Comparison of ENCODE assay signal across 8 mouse cellular contexts in genomic region chrX:102644573-102644951, GRCm38 (mm10). TPM values are rescaled to one million over a fixed set of nuclear protein-coding genes. Genes with fewer than 3 reads are reported as not detected.
A peak's percentile ranks its signal among the peaks of the same experiment; 100 is the strongest.
DNase-seq lines count a peak whose midpoint lies in the region; ATAC-seq and TF ChIP-seq lines count a peak whose summit lies in the region.

No protein-coding gene starts in this region.

- no peaks in the 10 kb centered on the region for H3K27me3 ChIP-seq in kidney, adult 2 months (replicated peaks; ENCODE audit: control insufficient read depth, insufficient read depth, low read length)
- H3K27me3 ChIP-seq in intestine, postnatal 0 days (replicated peaks; ENCODE audit: control insufficient read depth, insufficient read depth, low read length), result no peaks in the 10 kb centered on the region; the same call in 1 of the 2 replicates
- peaks cover 16% of the 10 kb centered on the region for H3K27me3 ChIP-seq in midbrain, embryonic 11.5 days (ENCODE audit: control insufficient read depth, insufficient read depth, low read length)

- ATAC-seq in erythroid progenitor cell, adult 5-6 weeks (replicated peaks; ENCODE audit: low FRiP score, poor library complexity, severe bottlenecking), result peak; percentile 57; the same call in 1 of the 2 replicates
- ATAC-seq in intestine, postnatal 0 days, result no peak
- ATAC-seq in midbrain, embryonic 11.5 days (ENCODE audit: low FRiP score), result 0 out of 2 replicates have a peak, but pooled peaks have one; percentile 42

- peak overlapping the region; percentile 98 for H3K4me3 ChIP-seq in kidney, adult 2 months (ENCODE audit: insufficient read depth, low read depth, low read length)
- H3K4me3 ChIP-seq in intestine, postnatal 0 days (ENCODE audit: low read depth, low read length), result peak overlapping the region; percentile 58
- H3K4me3 ChIP-seq in midbrain, embryonic 11.5 days (ENCODE audit: low read depth, low read length), result peak overlapping the region; percentile 46

- no peaks in the 10 kb centered on the region for H3K4me1 ChIP-seq in kidney, adult 2 months (ENCODE audit: control insufficient read depth, insufficient read depth, low read length)
- H3K4me1 ChIP-seq in intestine, postnatal 0 days (replicated peaks; ENCODE audit: control insufficient read depth, insufficient read depth, low read length), result no peaks in the 10 kb centered on the region
- no peaks in the 10 kb centered on the region for H3K4me1 ChIP-seq in midbrain, embryonic 11.5 days (ENCODE audit: control insufficient read depth, insufficient read depth, low read length)

- peak overlapping the region; percentile 46; the same call in 1 of the 2 replicates for H3K9ac ChIP-seq in intestine, postnatal 0 days (ENCODE audit: low read depth, low read length)
- peak overlapping the region; percentile 61 for H3K9ac ChIP-seq in midbrain, embryonic 11.5 days (ENCODE audit: low read length)

- peak overlapping the region; percentile 91 for H3K27ac ChIP-seq in kidney, adult 2 months (ENCODE audit: insufficient read depth, low read depth, low read length)
- H3K27ac ChIP-seq in intestine, postnatal 0 days (ENCODE audit: low read depth, low read length), result no peak overlapping the region
- no peak overlapping the region for H3K27ac ChIP-seq in midbrain, embryonic 11.5 days (ENCODE audit: low read depth, low read length)

- H3K9me3 ChIP-seq in intestine, postnatal 0 days (ENCODE audit: control insufficient read depth), result no peaks in the 10 kb centered on the region
- H3K9me3 ChIP-seq in midbrain, embryonic 11.5 days (ENCODE audit: control insufficient read depth, low read length), result no peaks in the 10 kb centered on the region

- WGBS in kidney, adult 2 months, result 2% methylated on average over 8 of the region's 8 CpGs
- WGBS in intestine, postnatal 0 days, result 24% methylated on average over 8 of the region's 8 CpGs
- 16% methylated on average over 8 of the region's 8 CpGs for WGBS in midbrain, embryonic 11.5 days

- peak overlapping the region; percentile 67 for H3K4me2 ChIP-seq in intestine, postnatal 0 days (replicated peaks; ENCODE audit: low read depth)
- peak overlapping the region; percentile 53 for H3K4me2 ChIP-seq in midbrain, embryonic 11.5 days

- no peak for TF ChIP-seq CTCF in kidney, adult 2 months (conservative IDR thresholded peaks at IDR 0.05; ENCODE audit: insufficient read depth, insufficient read length, low read depth, low read length)
- TF ChIP-seq CTCF in intestine, postnatal 0 days (IDR thresholded peaks at IDR 0.05; ENCODE audit: low read depth), result no peak

- H3K36me3 ChIP-seq in kidney, adult 2 months (ENCODE audit: control insufficient read depth, insufficient read depth, low read length), result no peaks in the 10 kb centered on the region
- H3K36me3 ChIP-seq in intestine, postnatal 0 days (ENCODE audit: control insufficient read depth, insufficient read depth), result no peaks in the 10 kb centered on the region
- no peaks in the 10 kb centered on the region for H3K36me3 ChIP-seq in midbrain, embryonic 11.5 days (ENCODE audit: control insufficient read depth, insufficient read depth, low read length)

- TF ChIP-seq POLR2A in kidney, adult 2 months (IDR thresholded peaks at IDR 0.05; ENCODE audit: low read depth, low read length), result no peak

- DNase-seq in kidney, adult 2 months, result no peak
- DNase-seq in kidney, adult 11 months, result no peak
- DNase-seq in ZHBTc4 (ENCODE audit: low read depth, low spot score), result peak; percentile 35
- peak; percentile 90 for DNase-seq in midbrain, embryonic 11.5 days (ENCODE audit: low spot score, missing footprints)
- DNase-seq in frontal cortex, postnatal 14 days (ENCODE audit: low spot score in 2 of 2), result no peak
- no peak for DNase-seq in spleen, postnatal 4 days (ENCODE audit: low spot score in 2 of 2)

RNA-seq across cellular contexts. Expression of gene Phka1, which starts 0.5 kb away (rescaled TPM):
- 5.6 and 6.1 TPM in 2 replicates for polyA plus RNA-seq in kidney, adult 2 months (2012; rRNA removed)
- 1.4 and 1.7 TPM in 2 replicates for total RNA-seq in erythroid progenitor cell, adult 5-6 weeks (2015; ENCODE audit: low replicate concordance)
- total RNA-seq in erythroid progenitor cell, adult 5-6 weeks (2017; ENCODE audit: low replicate concordance), result 0.53 and 1.9 TPM in 2 replicates
- polyA plus RNA-seq in intestine, postnatal 0 days (2015; fragmentation: Nextera tagmentation; extraction: Ambion mirVana), result 1.7 and 1.8 TPM in 2 replicates
- polyA plus RNA-seq in midbrain, embryonic 11.5 days (2014; fragmentation: Nextera tagmentation; extraction: Ambion mirVana), result 5.8 and 6.7 TPM in 2 replicates

RNA-seq across cellular contexts. Expression of gene Gm3880, which starts 42.2 kb away (rescaled TPM):
- not detected in 2 replicates for polyA plus RNA-seq in kidney, adult 2 months (2012; rRNA removed)
- total RNA-seq in erythroid progenitor cell, adult 5-6 weeks (2015; ENCODE audit: low replicate concordance), result not detected in 2 replicates
- total RNA-seq in erythroid progenitor cell, adult 5-6 weeks (2017; ENCODE audit: low replicate concordance), result not detected in 2 replicates
- not detected in 2 replicates for polyA plus RNA-seq in intestine, postnatal 0 days (2015; fragmentation: Nextera tagmentation; extraction: Ambion mirVana)
- not detected in 2 replicates for polyA plus RNA-seq in midbrain, embryonic 11.5 days (2014; fragmentation: Nextera tagmentation; extraction: Ambion mirVana)

Comparison
In these comparisons a context has a peak if more than half of its experiments do, and no peak if none do; other contexts are left out.
1. DNase-seq: peak in ZHBTc4 (single experiment) and midbrain, embryonic 11.5 days (single experiment); none in kidney, adult 2 months (single experiment), kidney, adult 11 months (single experiment), frontal cortex, postnatal 14 days (0 of 2) and spleen, postnatal 4 days (0 of 2).
2. H3K4me3 ChIP-seq: peak in every context shown above with its lines; median percentile 98 in kidney, adult 2 months; 58 in intestine, postnatal 0 days; 46 in midbrain, embryonic 11.5 days.